Mouse (Mus musculus) C3H10T1/2 (cell line): ENCODE measurements around the gene Sapcd2. TPM values are rescaled to one million over a fixed set of nuclear protein-coding genes. Genes with fewer than 3 reads are reported as not detected.

Experiments used
- polyA plus RNA-seq, 2 experiments: library from polyadenylated mRNA; unstranded; fragments of >200 nt; fragmentation: generic; extraction: Trizol; gene quantifications; one replicate each; pipeline ENCODE4 v1.2.1; 2012; ENCODE audit warnings: missing spikeins in 2 of 2

Gene Sapcd2
- 10 to 100 TPM; 18.0 to 25.7 TPM for polyA plus RNA-seq

GRCm38 (mm10) chr2:25371764-25372643 is at the start of gene Sapcd2:
TSS of gene Sapcd2 (plus strand) at chr2:25372321.

GRCm38 (mm10) chr2:25332286-25333160 is 39.6 kb upstream of the Sapcd2 start, which contains the start of gene Man1b1:
TSS of gene Man1b1 (plus strand) at chr2:25332338.

GRCm38 (mm10) chr2:25356208-25357079 is 15.7 kb upstream of the Sapcd2 start, which contains the start of gene Dpp7:
TSS of gene Dpp7 (minus strand) at chr2:25356359.

GRCm38 (mm10) chr2:25365091-25365761 is 6.9 kb upstream of the Sapcd2 start, which contains the start of gene Uap1l1:
TSS of gene Uap1l1 (minus strand) at chr2:25365682.

GRCm38 (mm10) chr2:25395721-25396596 is 23.8 kb downstream of the Sapcd2 start, which contains the start of gene Entpd2:
TSS of gene Entpd2 (plus strand) at chr2:25395874.

GRCm38 (mm10) chr2:25399051-25399450 is 26.9 kb downstream of the Sapcd2 start, which contains the start of gene Npdc1:
TSS of gene Npdc1 (plus strand) at chr2:25399351.

GRCm38 (mm10) chr2:25422587-25423410 is 50.7 kb downstream of the Sapcd2 start, which contains the start of gene Fut7:
TSS of gene Fut7 (plus strand) at chr2:25423267.

Other genes starting within 250 kb of the Sapcd2 start
- under 1 TPM; 0.13 to 0.19 TPM for gene Nrarp, start 191.6 kb upstream of the Sapcd2 start, polyA plus RNA-seq
- 10 to 100 TPM in 1 of 2 experiments, 1 to 10 TPM in 1; 9.1 to 26.9 TPM for gene Tor4a, start 175.4 kb upstream of the Sapcd2 start, polyA plus RNA-seq
- 10 to 100 TPM; 29.0 to 67.4 TPM for gene Nelfb, start 160.8 kb upstream of the Sapcd2 start, polyA plus RNA-seq
- gene Stpg3, start 157.7 kb upstream of the Sapcd2 start, polyA plus RNA-seq, result under 1 TPM in 1 of 2 experiments, not detected in 1; 0.02 TPM
- 1 to 10 TPM in 1 of 2 experiments, not detected in 1; 1.6 TPM for gene Fam166a, start 153.6 kb upstream of the Sapcd2 start, polyA plus RNA-seq
- 100 to 1,000 TPM; 598 to 649 TPM for gene Tubb4b, start 147.6 kb upstream of the Sapcd2 start, polyA plus RNA-seq
- not detected for gene Slc34a3, start 138.0 kb upstream of the Sapcd2 start, polyA plus RNA-seq
- not detected for gene Rnf224, start 135.5 kb upstream of the Sapcd2 start, polyA plus RNA-seq
- gene Rnf208, start 130.1 kb upstream of the Sapcd2 start, polyA plus RNA-seq, result not detected
- under 1 TPM; 0.08 to 0.35 TPM for gene Cysrt1, start 129.9 kb upstream of the Sapcd2 start, polyA plus RNA-seq
- 1 to 10 TPM; 2.2 to 6.1 TPM for gene AL732309.1, start 125.5 kb upstream of the Sapcd2 start, polyA plus RNA-seq
- gene Tmem203, start 116.9 kb upstream of the Sapcd2 start, polyA plus RNA-seq, result 10 to 100 TPM; 38.1 to 48.4 TPM
- gene Tprn, start 109.7 kb upstream of the Sapcd2 start, polyA plus RNA-seq, result 10 to 100 TPM; 10.9 to 14.3 TPM
- gene Ssna1, start 99.9 kb upstream of the Sapcd2 start, polyA plus RNA-seq, result 100 to 1,000 TPM; 140 to 186 TPM
- 100 to 1,000 TPM in 1 of 2 experiments, 10 to 100 TPM in 1; 98.4 to 128 TPM for gene Anapc2, start 99.8 kb upstream of the Sapcd2 start, polyA plus RNA-seq
- gene Tmem210, start 84.2 kb upstream of the Sapcd2 start, polyA plus RNA-seq, result not detected
- gene Lrrc26, start 82.4 kb upstream of the Sapcd2 start, polyA plus RNA-seq, result not detected
- gene Grin1, start 53.1 kb upstream of the Sapcd2 start, polyA plus RNA-seq, result under 1 TPM; under 0.01 to 0.06 TPM
- 10 to 100 TPM; 16.1 to 49.7 TPM for gene Man1b1, start 40.0 kb upstream of the Sapcd2 start, polyA plus RNA-seq
- gene Dpp7, start 16.0 kb upstream of the Sapcd2 start, polyA plus RNA-seq, result 10 to 100 TPM; 31.1 to 38.1 TPM
- 100 to 1,000 TPM; 149 to 433 TPM for gene Uap1l1, start 6.6 kb upstream of the Sapcd2 start, polyA plus RNA-seq
- gene Entpd2, start 23.6 kb downstream of the Sapcd2 start, polyA plus RNA-seq, result under 1 TPM in 1 of 2 experiments, not detected in 1; 0.12 TPM
- 100 to 1,000 TPM; 183 to 212 TPM for gene Npdc1, start 27.0 kb downstream of the Sapcd2 start, polyA plus RNA-seq
- gene Fut7, start 50.9 kb downstream of the Sapcd2 start, polyA plus RNA-seq, result under 1 TPM; 0.13 to 0.42 TPM
- 10 to 100 TPM in 1 of 2 experiments, 1 to 10 TPM in 1; 4.8 to 13.4 TPM for gene Abca2, start 56.4 kb downstream of the Sapcd2 start, polyA plus RNA-seq
- gene Clic3, start 84.5 kb downstream of the Sapcd2 start, polyA plus RNA-seq, result under 1 TPM; 0.15 to 0.94 TPM
- gene Paxx, start 88.8 kb downstream of the Sapcd2 start, polyA plus RNA-seq, result 10 to 100 TPM; 25.6 to 61.9 TPM
- gene Ptgds, start 97.7 kb downstream of the Sapcd2 start, polyA plus RNA-seq, result under 1 TPM; 0.07 to 0.30 TPM
- gene Lcn12, start 121.6 kb downstream of the Sapcd2 start, polyA plus RNA-seq, result not detected
- 10 to 100 TPM; 24.9 to 52.5 TPM for gene Fbxw5, start 128.4 kb downstream of the Sapcd2 start, polyA plus RNA-seq
- 1 to 10 TPM in 1 of 2 experiments, under 1 TPM in 1; 0.85 to 9.2 TPM for gene C8g, start 129.4 kb downstream of the Sapcd2 start, polyA plus RNA-seq
- 10 to 100 TPM; 29.4 to 32.2 TPM for gene Traf2, start 174.6 kb downstream of the Sapcd2 start, polyA plus RNA-seq
- gene Edf1, start 185.5 kb downstream of the Sapcd2 start, polyA plus RNA-seq, result 100 to 1,000 TPM; 602 to 888 TPM
- 1 to 10 TPM in 1 of 2 experiments, under 1 TPM in 1; 0.09 to 1.1 TPM for gene Mamdc4, start 202.5 kb downstream of the Sapcd2 start, polyA plus RNA-seq
- 100 to 1,000 TPM; 104 to 192 TPM for gene Phpt1, start 202.9 kb downstream of the Sapcd2 start, polyA plus RNA-seq
- gene Ajm1, start 209.4 kb downstream of the Sapcd2 start, polyA plus RNA-seq, result 1 to 10 TPM in 1 of 2 experiments, under 1 TPM in 1; 0.04 to 1.9 TPM
- gene Rabl6, start 236.2 kb downstream of the Sapcd2 start, polyA plus RNA-seq, result 10 to 100 TPM; 38.7 to 57.3 TPM
- 1 to 10 TPM in 1 of 2 experiments, under 1 TPM in 1; 0.82 to 1.3 TPM for gene Ccdc183, start 245.4 kb downstream of the Sapcd2 start, polyA plus RNA-seq
- 1 to 10 TPM; 5.8 to 8.5 TPM for gene Tmem141, start 249.7 kb downstream of the Sapcd2 start, polyA plus RNA-seq